Mouse (Mus musculus): ENCODE measurements around the gene Sri. TPM values are rescaled to one million over a fixed set of nuclear protein-coding genes. Genes with fewer than 3 reads are reported as not detected.

Sri gene
- polyA plus RNA-seq, 1 experiment from 2014 or later: 162 TPM

- no peaks in the 10 kb centered on the region for H3K4me1 ChIP-seq
- H3K4me2 ChIP-seq (replicated peaks): no peak overlapping the region
- no peaks in the 10 kb centered on the region for H3K27me3 ChIP-seq
- no peak overlapping the region for H3K9ac ChIP-seq (replicated peaks)
- 80% methylated on average over 5 of the region's 5 CpGs for WGBS
- no peak overlapping the region for H3K27ac ChIP-seq (replicated peaks)
- no peaks in the 10 kb centered on the region for H3K9me3 ChIP-seq
- no peak for ATAC-seq (ENCODE audit: low FRiP score, low read depth)
- H3K4me3 ChIP-seq: no peak overlapping the region
- no peaks in the 10 kb centered on the region for H3K36me3 ChIP-seq
Observed at GRCm38 (mm10) chr5:8116561-8117168, 70.8 kb downstream of the Sri start.

Other genes starting within 250 kb of the Sri start
- gene Steap4, start 85.6 kb upstream of the Sri start, polyA plus RNA-seq (2016; fragmentation: Nextera tagmentation; extraction: Ambion mirVana): 0.19 TPM in 1 of 2 replicates, not detected in the other